Mouse (Mus musculus): Measurements from ENCODE around the gene Upk2. TPM values are rescaled to one million over a fixed set of nuclear protein-coding genes. Genes with fewer than 3 reads are reported as not detected.

Gene Upk2
- 0.83 TPM in 1 of 2 replicates, not detected in the other for polyA plus RNA-seq (2014; fragmentation: Nextera tagmentation; extraction: Ambion mirVana)

DNA sequence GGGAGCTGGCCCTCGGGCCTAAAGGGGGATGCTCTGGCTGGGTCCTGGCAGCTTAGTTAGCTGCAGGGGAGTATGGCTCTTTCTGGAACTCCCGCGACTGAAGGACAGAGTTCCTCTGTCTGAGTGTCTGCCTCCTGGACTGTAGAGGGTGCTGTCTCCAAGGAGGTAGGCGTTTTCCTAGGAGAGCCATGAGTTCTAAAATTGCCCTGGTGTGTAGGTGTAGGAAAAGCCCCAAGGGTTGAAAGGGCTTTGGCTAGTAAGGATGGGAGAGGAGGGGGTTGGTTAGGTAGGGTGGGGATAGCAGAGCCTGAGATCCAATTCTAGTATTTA, at the start of gene Upk2:
Upk2 (minus strand) TSS at position 86 of the 330 bp plus-strand sequence.
- 25% methylated on average over 4 of the region's 4 CpGs for WGBS
- H3K9ac ChIP-seq (ENCODE audit: low read depth, low read length): no peak within 1 kb of the TSS

DNA sequence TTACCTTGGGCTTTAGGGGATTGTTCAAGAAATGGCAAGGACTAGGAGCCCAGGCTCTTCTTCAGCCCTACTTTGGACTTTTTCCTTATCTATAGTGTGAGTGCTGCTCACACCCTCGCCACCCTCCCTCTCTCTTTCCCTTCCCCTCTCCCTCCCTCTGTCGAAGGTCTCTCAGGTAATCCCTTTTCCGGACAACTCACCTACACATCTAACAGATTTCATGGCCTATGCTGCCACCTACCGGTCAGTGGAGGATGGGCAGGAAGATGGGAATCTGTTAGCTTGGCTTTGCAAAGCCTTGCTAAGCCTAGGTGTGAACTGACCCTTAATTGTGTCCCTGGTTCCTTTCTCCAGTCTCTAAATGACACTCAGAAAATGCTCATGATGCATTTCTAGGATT, 47.2 kb upstream of the Upk2 start:
- Histone ChIP-seq H3K4me2 (replicated peaks; ENCODE audit: low read depth, low read length) (peak overlapping the region; percentile 11; the same call in 1 of the 2 replicates), H3K9ac (ENCODE audit: low read depth, low read length) (no peak overlapping the region), H3K36me3 (ENCODE audit: control insufficient read depth, insufficient read depth, low read length) (0 out of 2 replicates have a peak, but pooled peaks cover 4% of the 10 kb centered on the region), H3K27me3 (ENCODE audit: control insufficient read depth, insufficient read depth, low read length) (no peaks in the 10 kb centered on the region), H3K27ac (ENCODE audit: low read depth, low read length) (no peak overlapping the region), H3K4me1 (replicated peaks; ENCODE audit: control insufficient read depth, insufficient read depth, low read length) (peaks cover 25% of the 10 kb centered on the region), H3K4me3 (ENCODE audit: low read depth, low read length) (no peak overlapping the region), H3K9me3 (ENCODE audit: control insufficient read depth, low read length) (no peaks in the 10 kb centered on the region)
- DNase-seq (ENCODE audit: low spot score): peak; percentile 89
- WGBS: 0% methylated on average over 4 of the region's 4 CpGs
- ATAC-seq (ENCODE audit: low FRiP score): no peak

More for the DNA sequence above, at the start of gene Upk2:
- Histone ChIP-seq H3K9me3 (ENCODE audit: control insufficient read depth, low read length) (no peaks in the 10 kb centered on the region), H3K27me3 (ENCODE audit: control insufficient read depth, insufficient read depth, low read length) (no peaks in the 10 kb centered on the region), H3K27ac (ENCODE audit: low read depth, low read length) (no peak within 1 kb of the TSS), H3K36me3 (ENCODE audit: control insufficient read depth, insufficient read depth, low read length) (no peaks in the 10 kb centered on the region), H3K4me1 (replicated peaks; ENCODE audit: control insufficient read depth, insufficient read depth, low read length) (peaks cover 8% of the 10 kb centered on the region), H3K4me2 (replicated peaks; ENCODE audit: low read depth, low read length) (no peak within 1 kb of the TSS), H3K4me3 (ENCODE audit: low read depth, low read length) (no peak within 1 kb of the TSS)
- DNase-seq (ENCODE audit: low spot score) (no peak), ATAC-seq (ENCODE audit: low FRiP score) (no peak)

DNA sequence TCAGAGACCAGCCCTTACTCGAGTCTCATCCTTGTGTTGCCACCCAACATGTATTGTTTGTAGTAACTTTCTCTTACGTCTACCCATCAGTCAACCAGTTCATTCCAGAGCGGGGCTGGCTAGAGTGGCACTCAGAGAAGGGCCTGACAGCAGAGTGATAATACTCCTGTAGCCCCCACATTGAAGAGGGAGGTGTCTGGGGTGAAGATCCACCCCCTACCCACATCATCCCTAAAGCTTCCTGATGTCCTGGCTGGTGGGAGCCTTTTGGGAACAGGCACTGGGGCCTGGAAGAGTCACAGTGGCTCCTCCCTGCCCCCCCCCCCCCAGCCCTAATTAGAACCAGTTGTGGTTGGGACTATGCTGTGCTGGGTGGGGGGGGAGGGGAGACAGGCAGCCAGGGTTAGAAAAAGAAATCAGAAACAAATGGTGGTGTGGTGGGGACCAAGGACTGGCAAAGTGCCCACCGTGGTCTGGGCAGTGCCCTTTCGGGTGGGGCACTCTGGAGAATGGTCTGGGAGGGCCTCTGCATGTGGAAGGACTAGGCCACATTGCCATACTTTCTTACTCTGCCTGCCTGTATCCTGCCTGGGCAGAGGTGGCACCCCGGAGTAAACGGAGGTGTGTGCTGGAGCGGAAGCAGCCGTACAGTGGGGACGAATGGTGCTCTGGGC, 46.6 kb upstream of the Upk2 start:
- Histone ChIP-seq H3K27me3 (ENCODE audit: control insufficient read depth, insufficient read depth, low read length) (no peaks in the 10 kb centered on the region), H3K4me1 (replicated peaks; ENCODE audit: control insufficient read depth, insufficient read depth, low read length) (peaks cover 27% of the 10 kb centered on the region), H3K27ac (ENCODE audit: low read depth, low read length) (no peak overlapping the region), H3K4me3 (ENCODE audit: low read depth, low read length) (no peak overlapping the region), H3K9ac (ENCODE audit: low read depth, low read length) (no peak overlapping the region), H3K4me2 (replicated peaks; ENCODE audit: low read depth, low read length) (peak overlapping the region; percentile 11; the same call in 1 of the 2 replicates), H3K36me3 (ENCODE audit: control insufficient read depth, insufficient read depth, low read length) (0 out of 2 replicates have a peak, but pooled peaks cover 4% of the 10 kb centered on the region), H3K9me3 (ENCODE audit: control insufficient read depth, low read length) (no peaks in the 10 kb centered on the region)
- DNase-seq (ENCODE audit: low spot score): no peak
- 39% methylated on average over 10 of the region's 10 CpGs for WGBS
- ATAC-seq (ENCODE audit: low FRiP score): no peak

DNA sequence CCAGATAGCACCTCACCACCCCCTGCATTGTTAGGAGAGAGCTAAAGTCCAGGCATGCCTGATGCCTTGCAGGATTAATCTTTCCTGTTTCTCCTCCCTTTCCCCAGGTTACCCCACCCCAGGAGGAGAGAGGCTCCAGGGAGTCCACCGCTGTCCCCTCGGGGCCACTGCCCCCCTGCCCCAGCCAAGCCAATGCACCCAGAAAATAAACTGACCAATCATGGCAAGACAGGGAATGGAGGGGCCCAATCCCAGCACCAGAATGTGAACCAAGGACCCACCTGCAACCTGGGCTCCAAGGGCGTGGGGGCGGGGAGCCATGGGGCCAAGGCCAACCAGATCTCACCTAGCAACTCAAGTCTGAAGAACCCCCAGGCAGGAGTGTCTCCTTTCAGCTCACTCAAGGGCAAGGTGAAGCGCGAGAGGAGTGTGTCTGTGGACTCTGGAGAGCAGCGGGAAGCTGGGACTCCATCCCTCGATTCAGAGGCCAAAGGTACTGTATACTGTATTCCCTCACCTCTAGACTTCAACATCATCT, 45.9 kb upstream of the Upk2 start:
- DNase-seq (ENCODE audit: low spot score): no peak
- peaks cover 27% of the 10 kb centered on the region for H3K4me1 ChIP-seq (replicated peaks; ENCODE audit: control insufficient read depth, insufficient read depth, low read length)
- peak overlapping the region; percentile 24; the same call in 1 of the 2 replicates for H3K27ac ChIP-seq (ENCODE audit: low read depth, low read length)
- WGBS: 43% methylated on average over 8 of the region's 8 CpGs
- no peak overlapping the region for H3K4me3 ChIP-seq (ENCODE audit: low read depth, low read length)
- H3K4me2 ChIP-seq (replicated peaks; ENCODE audit: low read depth, low read length): no peak overlapping the region
- 0 out of 2 replicates have a peak, but pooled peaks cover 4% of the 10 kb centered on the region for H3K36me3 ChIP-seq (ENCODE audit: control insufficient read depth, insufficient read depth, low read length)
- no peaks in the 10 kb centered on the region for H3K9me3 ChIP-seq (ENCODE audit: control insufficient read depth, low read length)
- no peak for ATAC-seq (ENCODE audit: low FRiP score)
- H3K27me3 ChIP-seq (ENCODE audit: control insufficient read depth, insufficient read depth, low read length): no peaks in the 10 kb centered on the region
- H3K9ac ChIP-seq (ENCODE audit: low read depth, low read length): no peak overlapping the region

DNA sequence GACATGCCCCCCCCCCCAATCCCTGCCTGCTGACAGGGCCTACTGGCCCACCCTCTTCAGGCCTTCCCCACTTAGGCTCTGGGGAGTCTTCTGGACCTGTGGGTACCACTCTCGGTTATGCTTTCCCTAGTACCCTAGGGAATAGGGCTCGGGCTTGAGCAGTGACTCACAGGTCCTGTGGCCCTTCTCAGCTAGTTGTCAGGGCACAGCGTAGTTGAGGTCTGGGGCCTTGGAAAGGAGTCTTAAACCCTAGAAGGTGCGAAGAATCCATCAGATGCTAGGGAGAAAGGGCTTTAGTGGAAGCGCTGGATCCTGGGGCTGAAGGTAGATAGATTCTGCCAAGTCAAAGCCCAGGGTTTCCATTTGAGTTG, 45.4 kb upstream of the Upk2 start:
- Histone ChIP-seq H3K36me3 (ENCODE audit: control insufficient read depth, insufficient read depth, low read length) (0 out of 2 replicates have a peak, but pooled peaks cover 4% of the 10 kb centered on the region), H3K4me1 (replicated peaks; ENCODE audit: control insufficient read depth, insufficient read depth, low read length) (peaks cover 27% of the 10 kb centered on the region), H3K27me3 (ENCODE audit: control insufficient read depth, insufficient read depth, low read length) (no peaks in the 10 kb centered on the region), H3K9ac (ENCODE audit: low read depth, low read length) (no peak overlapping the region), H3K27ac (ENCODE audit: low read depth, low read length) (peak overlapping the region; percentile 24; the same call in 1 of the 2 replicates), H3K4me2 (replicated peaks; ENCODE audit: low read depth, low read length) (peak overlapping the region; percentile 4; the same call in 1 of the 2 replicates), H3K9me3 (ENCODE audit: control insufficient read depth, low read length) (no peaks in the 10 kb centered on the region), H3K4me3 (ENCODE audit: low read depth, low read length) (no peak overlapping the region)
- ATAC-seq (ENCODE audit: low FRiP score) (no peak), DNase-seq (ENCODE audit: low spot score) (no peak)
- WGBS: 35% methylated on average over 5 of the region's 5 CpGs

DNA sequence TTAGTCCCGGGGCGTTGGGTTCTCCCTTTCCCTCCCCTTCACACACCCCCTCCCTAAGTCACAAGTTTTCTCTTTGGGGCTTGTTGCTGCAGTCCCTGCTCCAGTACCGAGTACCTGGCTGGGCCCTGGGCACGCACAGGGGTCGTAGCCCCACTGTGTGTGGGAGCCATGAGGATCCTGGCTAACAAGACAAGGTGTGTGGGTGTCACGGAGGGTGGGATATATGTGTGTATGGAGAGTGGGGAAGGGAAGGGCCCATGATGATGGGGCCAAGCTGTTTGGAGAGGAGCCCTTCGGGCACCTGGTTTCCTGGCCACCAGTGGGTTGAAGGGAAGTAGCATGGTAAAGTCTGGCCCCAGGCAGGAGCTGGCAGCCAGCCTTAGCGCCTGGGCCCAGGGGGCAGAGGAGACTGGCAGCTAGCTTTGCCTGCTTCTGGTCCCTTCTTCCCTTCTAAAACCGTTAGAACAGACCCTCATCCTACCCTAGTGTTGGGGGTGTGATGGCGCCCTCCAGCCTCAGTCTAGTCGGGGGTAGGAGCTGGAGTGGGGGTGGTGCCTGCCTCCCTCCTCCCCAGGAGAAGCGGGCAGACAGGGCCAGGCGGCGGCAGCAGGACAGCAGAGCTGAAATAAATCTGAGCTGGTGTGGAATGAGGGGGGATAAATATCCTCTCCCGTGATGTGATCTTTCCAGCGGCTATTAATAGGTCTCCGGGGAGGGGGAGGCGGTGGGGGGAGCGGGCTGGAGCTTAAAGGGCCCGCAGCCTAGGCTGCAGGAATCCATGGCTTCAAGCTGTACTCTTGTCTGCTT, 44.8 kb upstream of the Upk2 start:
- Histone ChIP-seq H3K9ac (ENCODE audit: low read depth, low read length) (peak overlapping the region; percentile 63; the same call in 1 of the 2 replicates), H3K27ac (ENCODE audit: low read depth, low read length) (peak overlapping the region; percentile 81), H3K36me3 (ENCODE audit: control insufficient read depth, insufficient read depth, low read length) (0 out of 2 replicates have a peak, but pooled peaks cover 2% of the 10 kb centered on the region), H3K4me1 (replicated peaks; ENCODE audit: control insufficient read depth, insufficient read depth, low read length) (peaks cover 28% of the 10 kb centered on the region), H3K27me3 (ENCODE audit: control insufficient read depth, insufficient read depth, low read length) (no peaks in the 10 kb centered on the region), H3K4me3 (ENCODE audit: low read depth, low read length) (peak overlapping the region; percentile 37), H3K4me2 (replicated peaks; ENCODE audit: low read depth, low read length) (peak overlapping the region; percentile 86), H3K9me3 (ENCODE audit: control insufficient read depth, low read length) (no peaks in the 10 kb centered on the region)
- 9% methylated on average over 20 of the region's 20 CpGs for WGBS
- peak; percentile 31 for ATAC-seq (ENCODE audit: low FRiP score)
- peak; percentile 64 for DNase-seq (ENCODE audit: low spot score)

DNA sequence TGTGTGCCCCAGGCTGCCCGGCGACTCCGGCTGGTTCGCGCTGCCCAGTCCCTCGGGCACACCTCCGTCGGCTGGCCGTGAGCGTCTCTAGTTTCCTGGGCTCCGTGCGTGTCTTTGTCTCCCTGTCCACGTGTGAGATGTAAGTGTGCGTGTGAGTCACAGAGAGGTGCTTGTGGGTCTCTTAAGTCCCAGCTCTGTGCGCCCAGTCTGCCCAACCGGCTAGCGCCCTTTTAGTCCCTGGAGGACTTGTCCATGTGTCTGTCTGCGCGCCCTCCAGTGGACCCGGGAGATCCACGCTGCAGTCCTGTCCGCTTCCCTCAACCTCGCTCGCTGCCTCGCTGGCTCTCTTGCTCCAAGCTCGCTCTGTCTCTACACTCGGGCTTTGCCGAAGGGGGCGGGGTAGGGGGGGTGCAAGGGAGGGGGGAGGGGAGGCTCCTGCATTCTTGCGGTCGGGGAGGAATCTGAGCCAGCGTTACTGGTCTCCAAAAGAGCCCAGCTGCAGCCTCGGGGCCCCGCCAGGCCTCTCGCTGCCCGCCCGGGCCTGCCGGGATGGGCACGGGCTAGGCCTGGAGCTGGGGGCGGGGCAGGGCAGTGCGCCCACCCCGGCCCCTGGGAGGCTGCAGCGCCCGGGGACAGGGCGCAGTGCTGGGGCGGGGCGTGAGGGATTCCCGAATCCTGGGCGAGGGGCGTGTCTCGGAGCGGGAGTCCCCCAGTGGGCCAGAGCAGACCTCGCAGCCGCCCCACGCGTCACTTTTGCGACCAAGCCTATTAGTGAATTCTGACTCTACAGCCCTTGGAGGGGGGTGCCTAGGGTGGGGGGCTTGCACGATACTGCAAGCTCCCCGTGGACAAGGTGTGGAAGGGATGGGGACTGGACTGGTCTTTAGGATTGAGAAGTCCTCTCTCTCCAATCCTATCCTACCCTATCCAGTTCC, 43.9 kb upstream of the Upk2 start:
- under 1% methylated on average over 54 of the region's 59 CpGs for WGBS
- H3K4me1 ChIP-seq (replicated peaks; ENCODE audit: control insufficient read depth, insufficient read depth, low read length): peaks cover 37% of the 10 kb centered on the region

More for the DNA sequence above, 43.9 kb upstream of the Upk2 start:
- ATAC-seq (ENCODE audit: low FRiP score) (peak; percentile 77), DNase-seq (ENCODE audit: low spot score) (peak; percentile 78)
- H3K27me3 ChIP-seq (ENCODE audit: control insufficient read depth, insufficient read depth, low read length): no peaks in the 10 kb centered on the region
- no peaks in the 10 kb centered on the region for H3K9me3 ChIP-seq (ENCODE audit: control insufficient read depth, low read length)
- H3K4me2 ChIP-seq (replicated peaks; ENCODE audit: low read depth, low read length): peak overlapping the region; percentile 86
- H3K36me3 ChIP-seq (ENCODE audit: control insufficient read depth, insufficient read depth, low read length): 0 out of 2 replicates have a peak, but pooled peaks cover 2% of the 10 kb centered on the region
- peak overlapping the region; percentile 37 for H3K4me3 ChIP-seq (ENCODE audit: low read depth, low read length)
- peak overlapping the region; percentile 81 for H3K27ac ChIP-seq (ENCODE audit: low read depth, low read length)
- H3K9ac ChIP-seq (ENCODE audit: low read depth, low read length): peak overlapping the region; percentile 63
